Mouse (Mus musculus): ENCODE data around the gene Tmem47. TPM values are rescaled to one million over a fixed set of nuclear protein-coding genes. Genes with fewer than 3 reads are reported as not detected.

The Tmem47 gene
- polyA plus RNA-seq, 2 experiments, result 19.3 to 24.2 TPM

- Histone ChIP-seq H3K9ac (ENCODE audit: low read depth, low read length, severe bottlenecking) (no peak overlapping the region), H3K36me3 (ENCODE audit: control insufficient read depth, insufficient read depth, low read length) (no peaks in the 10 kb centered on the region), H3K4me1 (ENCODE audit: control insufficient read depth, insufficient read depth, low read length) (no peaks in the 10 kb centered on the region), H3K4me3 (replicated peaks; ENCODE audit: low read length) (no peak overlapping the region), H3K9me3 (ENCODE audit: control insufficient read depth, low read length) (no peaks in the 10 kb centered on the region), H3K27me3 (ENCODE audit: control insufficient read depth, insufficient read depth, low read length) (no peaks in the 10 kb centered on the region), H3K4me2 (replicated peaks; ENCODE audit: low read depth, low read length, severe bottlenecking) (no peak overlapping the region), H3K27ac (replicated peaks; ENCODE audit: low read depth, low read length) (no peak overlapping the region)
- no peak for TF ChIP-seq POLR2A (IDR thresholded peaks at IDR 0.05; ENCODE audit: borderline replicate concordance, extremely low read depth, insufficient read depth, insufficient read length)
- DNase-seq (ENCODE audit: low spot score) (no peak), ATAC-seq (ENCODE audit: low FRiP score, low read depth) (no peak)
Measured at GRCm38 (mm10) chrX:81078522-81078921, 8.0 kb downstream of the Tmem47 start.

GRCm38 (mm10) chrX:81080996-81081395 lies 10.5 kb downstream of the Tmem47 start:
- Histone ChIP-seq H3K36me3 (ENCODE audit: control insufficient read depth, insufficient read depth, low read length) (no peaks in the 10 kb centered on the region), H3K27me3 (ENCODE audit: control insufficient read depth, insufficient read depth, low read length) (no peaks in the 10 kb centered on the region), H3K4me3 (replicated peaks; ENCODE audit: low read length) (no peak overlapping the region), H3K9ac (ENCODE audit: low read depth, low read length, severe bottlenecking) (no peak overlapping the region), H3K27ac (replicated peaks; ENCODE audit: low read depth, low read length) (no peak overlapping the region), H3K9me3 (ENCODE audit: control insufficient read depth, low read length) (no peaks in the 10 kb centered on the region), H3K4me1 (ENCODE audit: control insufficient read depth, insufficient read depth, low read length) (no peaks in the 10 kb centered on the region), H3K4me2 (replicated peaks; ENCODE audit: low read depth, low read length, severe bottlenecking) (no peak overlapping the region)
- ATAC-seq (ENCODE audit: low FRiP score, low read depth) (no peak), DNase-seq (ENCODE audit: low spot score) (no peak)
- WGBS, result 71% methylated on average over 2 of the region's 2 CpGs
- TF ChIP-seq POLR2A (IDR thresholded peaks at IDR 0.05; ENCODE audit: borderline replicate concordance, extremely low read depth, insufficient read depth, insufficient read length), result no peak

GRCm38 (mm10) chrX:81085025-81085752 lies 14.7 kb downstream of the Tmem47 start:
- H3K36me3 ChIP-seq (ENCODE audit: control insufficient read depth, insufficient read depth, low read length), result no peaks in the 10 kb centered on the region
- ATAC-seq (ENCODE audit: low FRiP score, low read depth) (no peak), DNase-seq (ENCODE audit: low spot score) (peak; percentile 62)
- H3K9ac ChIP-seq (ENCODE audit: low read depth, low read length, severe bottlenecking), result no peak overlapping the region
- 74% methylated on average over 2 of the region's 2 CpGs for WGBS
- no peak for TF ChIP-seq POLR2A (IDR thresholded peaks at IDR 0.05; ENCODE audit: borderline replicate concordance, extremely low read depth, insufficient read depth, insufficient read length)
- no peaks in the 10 kb centered on the region for H3K9me3 ChIP-seq (ENCODE audit: control insufficient read depth, low read length)
- H3K4me3 ChIP-seq (replicated peaks; ENCODE audit: low read length), result no peak overlapping the region
- H3K27me3 ChIP-seq (ENCODE audit: control insufficient read depth, insufficient read depth, low read length), result no peaks in the 10 kb centered on the region
- H3K27ac ChIP-seq (replicated peaks; ENCODE audit: low read depth, low read length), result no peak overlapping the region
- H3K4me2 ChIP-seq (replicated peaks; ENCODE audit: low read depth, low read length, severe bottlenecking), result no peak overlapping the region
- H3K4me1 ChIP-seq (ENCODE audit: control insufficient read depth, insufficient read depth, low read length), result no peaks in the 10 kb centered on the region

GRCm38 (mm10) chrX:81147416-81147815 lies 76.9 kb downstream of the Tmem47 start:
- H3K9ac ChIP-seq (ENCODE audit: low read depth, low read length, severe bottlenecking), result no peak overlapping the region
- H3K9me3 ChIP-seq (ENCODE audit: control insufficient read depth, low read length), result no peaks in the 10 kb centered on the region
- TF ChIP-seq POLR2A (IDR thresholded peaks at IDR 0.05; ENCODE audit: borderline replicate concordance, extremely low read depth, insufficient read depth, insufficient read length), result no peak
- no peaks in the 10 kb centered on the region for H3K4me1 ChIP-seq (ENCODE audit: control insufficient read depth, insufficient read depth, low read length)
- no peak overlapping the region for H3K4me3 ChIP-seq (replicated peaks; ENCODE audit: low read length)
- no peaks in the 10 kb centered on the region for H3K27me3 ChIP-seq (ENCODE audit: control insufficient read depth, insufficient read depth, low read length)
- ATAC-seq (ENCODE audit: low FRiP score, low read depth) (no peak), DNase-seq (ENCODE audit: low spot score) (no peak)
- no peak overlapping the region for H3K27ac ChIP-seq (replicated peaks; ENCODE audit: low read depth, low read length)
- WGBS, result 43% methylated on average over 1 of the region's 1 CpGs
- no peak overlapping the region for H3K4me2 ChIP-seq (replicated peaks; ENCODE audit: low read depth, low read length, severe bottlenecking)
- no peaks in the 10 kb centered on the region for H3K36me3 ChIP-seq (ENCODE audit: control insufficient read depth, insufficient read depth, low read length)
